Mouse (Mus musculus) myocyte (in vitro differentiated cells): ENCODE measurements around the gene LTO1. TPM values are rescaled to one million over a fixed set of nuclear protein-coding genes. Genes with fewer than 3 reads are reported as not detected.
A peak's percentile ranks its signal among the peaks of the same experiment; 100 is the strongest.

ENCODE experiments used
- H3K27me3 ChIP-seq: one replicate; pipeline ENCODE4 v1.6.1; 2011; ENCODE audit not compliant: control insufficient read depth, insufficient read depth, insufficient read length
- H3K36me3 ChIP-seq: one replicate; pipeline ENCODE4 v1.6.1; 2011; ENCODE audit not compliant: control insufficient read depth, insufficient read depth
- H3K4me2 ChIP-seq: one replicate; pipeline ENCODE4 v1.6.1; 2011; ENCODE audit warnings: low read depth, control low read depth
- H3K4me3 ChIP-seq: one replicate; pipeline ENCODE4 v1.5.1; 2011; ENCODE audit warnings: mild to moderate bottlenecking, control low read depth, moderate library complexity
- H3K79me2 ChIP-seq: one replicate; pipeline ENCODE4 v1.6.1; 2011; ENCODE audit not compliant: control insufficient read depth, insufficient read depth
- H3ac ChIP-seq: one replicate; pipeline ENCODE4 v1.6.1; 2011; ENCODE audit not compliant: control insufficient read depth, insufficient read length
- CEBPB ChIP-seq: IDR thresholded peaks from 2 replicates; pipeline ENCODE4 v1.6.1; 2011; ENCODE audit warnings: mild to moderate bottlenecking, moderate library complexity; ENCODE audit not compliant: poor library complexity, insufficient read depth, severe bottlenecking
- E2F4 ChIP-seq: IDR thresholded peaks from one replicate; pipeline ENCODE4 v1.6.1; 2011; ENCODE audit warnings: mild to moderate bottlenecking, control low read depth, moderate library complexity; ENCODE audit not compliant: insufficient read depth
- MAX ChIP-seq: IDR thresholded peaks from one replicate; pipeline ENCODE4 v1.6.1; 2011; ENCODE audit warnings: low read depth, mild to moderate bottlenecking, control low read depth
- MYOD1 ChIP-seq, 3 experiments: IDR thresholded peaks; one replicate each; pipeline ENCODE4 v1.6.1; 2011; ENCODE audit warnings: control low read depth in 2 of 3, low read depth in 2 of 3, mild to moderate bottlenecking in 2 of 3, moderate library complexity in 1 of 3; ENCODE audit not compliant: insufficient read length in 2 of 3, control insufficient read depth in 1 of 3
- MYOG ChIP-seq, 3 experiments: IDR thresholded peaks; one replicate each; pipeline ENCODE4 v1.6.1; 2011; ENCODE audit warnings: control low read depth in 2 of 3, low read depth in 2 of 3, mild to moderate bottlenecking in 2 of 3; ENCODE audit not compliant: insufficient read length in 2 of 3, control insufficient read depth in 1 of 3, insufficient read depth in 1 of 3
- POLR2A ChIP-seq: IDR thresholded peaks from one replicate; pipeline ENCODE4 v1.6.1; 2011; ENCODE audit warnings: low read depth, mild to moderate bottlenecking, control low read depth, moderate library complexity; ENCODE audit not compliant: insufficient read length
- POLR2AphosphoS2 ChIP-seq: IDR thresholded peaks from one replicate; pipeline ENCODE4 v1.6.1; 2011; ENCODE audit warnings: low read depth, control low read depth; ENCODE audit not compliant: insufficient read length
- REST ChIP-seq: IDR thresholded peaks from one replicate; pipeline ENCODE4 v1.6.1; 2011; ENCODE audit warnings: mild to moderate bottlenecking, control low read depth, moderate library complexity; ENCODE audit not compliant: insufficient read depth, insufficient read length
- SRF ChIP-seq: IDR thresholded peaks from one replicate; pipeline ENCODE4 v1.6.1; 2011; ENCODE audit warnings: low read depth; ENCODE audit not compliant: control insufficient read depth, insufficient read length
- TCF12 ChIP-seq: IDR thresholded peaks from one replicate; pipeline ENCODE4 v1.6.1; 2011; ENCODE audit warnings: mild to moderate bottlenecking, control low read depth; ENCODE audit not compliant: poor library complexity, insufficient read depth, severe bottlenecking
- TCF3 ChIP-seq: IDR thresholded peaks from one replicate; pipeline ENCODE4 v1.6.1; 2011; ENCODE audit warnings: low read depth, control low read depth; ENCODE audit not compliant: insufficient read length
- USF1 ChIP-seq: IDR thresholded peaks from one replicate; pipeline ENCODE4 v1.6.1; 2011; ENCODE audit warnings: low read depth, mild to moderate bottlenecking, control low read depth, moderate library complexity
- polyA plus RNA-seq: library from polyadenylated mRNA; unstranded; fragments of >200 nt; fragmentation: generic; extraction: Trizol; gene quantifications from one replicate; pipeline ENCODE4 v1.2.1, GENCODE M21; 2012; ENCODE audit warnings: missing spikeins

The LTO1 gene
- polyA plus RNA-seq, 1 experiment: 15.4 TPM

- no peak overlapping the region for H3K4me3 ChIP-seq
- H3K36me3 ChIP-seq: no peaks in the 10 kb centered on the region
- H3K4me2 ChIP-seq: no peak overlapping the region
- H3K27me3 ChIP-seq: no peaks in the 10 kb centered on the region
- no peaks in the 10 kb centered on the region for H3K79me2 ChIP-seq
- no peak overlapping the region for H3ac ChIP-seq
- TF ChIP-seq E2F4 (no peak), CEBPB (no peak), TCF12 (no peak), POLR2AphosphoS2 (no peak), MYOD1 (IDR thresholded peaks at IDR 0.05; ENCODE audit: control insufficient read depth in 1 of 3, insufficient read length in 2 of 3, low read depth in 2 of 3) (no peak), REST (no peak), POLR2A (no peak), SRF (no peak), USF1 (no peak), MAX (no peak), MYOG (IDR thresholded peaks at IDR 0.05; ENCODE audit: control insufficient read depth in 1 of 3, insufficient read depth in 1 of 3, insufficient read length in 2 of 3, low read depth in 2 of 3) (no peak), TCF3 (no peak)
Measured at GRCm38 (mm10) chr7:144927591-144927990, 12.7 kb downstream of the LTO1 start.

DNA sequence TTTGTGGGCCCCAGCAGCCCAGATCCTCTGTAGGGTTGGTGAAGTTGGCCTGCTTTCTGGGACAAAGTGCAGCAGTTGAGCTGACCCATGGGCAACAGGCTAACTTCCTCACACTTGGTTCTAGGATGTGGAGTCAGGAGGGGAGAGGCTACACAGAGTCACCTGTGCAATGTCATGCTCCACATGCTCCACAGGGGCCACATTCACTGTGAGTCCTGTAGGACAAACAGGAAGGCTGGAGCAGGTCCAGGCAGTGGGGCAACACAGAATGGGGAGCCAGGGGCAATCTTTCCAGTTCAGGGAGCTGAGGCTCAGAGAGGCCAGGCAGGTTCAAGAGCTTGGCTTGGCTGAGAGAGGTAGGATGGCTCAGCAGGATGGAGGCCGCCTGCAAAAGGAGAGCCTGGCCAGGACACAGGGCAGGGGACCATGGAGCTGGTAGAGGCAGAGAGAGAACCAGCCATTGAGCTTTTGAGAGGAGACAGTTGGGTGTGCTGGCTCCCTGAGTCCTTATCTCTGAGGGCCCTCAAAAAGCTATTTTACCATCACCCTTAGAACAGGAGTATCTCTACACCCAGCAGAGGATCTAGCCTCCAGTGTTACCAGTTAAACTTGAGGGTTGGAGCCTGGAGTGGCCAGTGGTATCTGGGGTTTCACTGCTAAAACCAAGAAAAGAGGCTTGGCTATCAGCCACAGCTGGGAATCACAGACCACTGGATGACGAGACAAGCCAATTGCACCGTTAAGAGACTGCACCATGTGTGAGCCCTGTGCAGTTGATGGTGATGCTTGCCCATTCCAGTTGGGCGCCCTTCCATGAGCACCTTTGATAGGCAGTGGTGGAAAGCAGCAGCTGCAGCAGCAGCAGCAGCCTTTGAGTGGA lies 13.3 kb downstream of the LTO1 start:
- H3K4me3 ChIP-seq: no peak overlapping the region
- no peaks in the 10 kb centered on the region for H3K79me2 ChIP-seq
- H3ac ChIP-seq: no peak overlapping the region
- no peaks in the 10 kb centered on the region for H3K27me3 ChIP-seq
- H3K4me2 ChIP-seq: no peak overlapping the region
- H3K36me3 ChIP-seq: no peaks in the 10 kb centered on the region
- TF ChIP-seq USF1 (no peak), MYOD1 (IDR thresholded peaks at IDR 0.05; ENCODE audit: control insufficient read depth in 1 of 3, insufficient read length in 2 of 3, low read depth in 2 of 3) (peak in 2 of 3 experiments; percentile 45 to 52)

DNA sequence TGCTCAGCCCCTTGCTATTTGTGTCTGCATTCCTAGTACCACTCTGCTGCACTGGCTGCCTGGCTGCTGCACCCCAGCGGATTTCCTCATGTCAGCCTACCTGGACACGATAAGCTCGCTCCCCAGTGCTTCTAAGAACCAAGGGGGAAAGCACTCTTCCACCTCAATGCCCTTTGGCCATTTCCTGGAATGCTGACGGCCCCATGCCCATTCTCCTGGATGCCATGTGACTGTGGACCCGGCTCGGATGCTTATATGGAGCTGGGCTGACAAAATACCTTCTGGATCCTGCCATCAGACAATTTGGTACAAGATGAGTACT lies 13.9 kb downstream of the LTO1 start:
- no peak overlapping the region for H3ac ChIP-seq
- H3K79me2 ChIP-seq: no peaks in the 10 kb centered on the region
- H3K27me3 ChIP-seq: no peaks in the 10 kb centered on the region
- TF ChIP-seq REST (no peak), MYOD1 (IDR thresholded peaks at IDR 0.05; ENCODE audit: control insufficient read depth in 1 of 3, insufficient read length in 2 of 3, low read depth in 2 of 3) (no peak), TCF12 (no peak), TCF3 (no peak), POLR2AphosphoS2 (no peak), SRF (no peak), POLR2A (no peak), MYOG (IDR thresholded peaks at IDR 0.05; ENCODE audit: control insufficient read depth in 1 of 3, insufficient read depth in 1 of 3, insufficient read length in 2 of 3, low read depth in 2 of 3) (no peak), MAX (no peak), USF1 (no peak), CEBPB (no peak), E2F4 (no peak)
- H3K4me2 ChIP-seq: no peak overlapping the region
- H3K36me3 ChIP-seq: no peaks in the 10 kb centered on the region
- no peak overlapping the region for H3K4me3 ChIP-seq

- Histone ChIP-seq H3ac (no peak overlapping the region), H3K4me3 (no peak overlapping the region), H3K79me2 (no peaks in the 10 kb centered on the region), H3K36me3 (no peaks in the 10 kb centered on the region), H3K4me2 (no peak overlapping the region), H3K27me3 (no peaks in the 10 kb centered on the region)
- TF ChIP-seq POLR2AphosphoS2 (peak; percentile 17), TCF3 (no peak), E2F4 (no peak), SRF (no peak)
Measured at GRCm38 (mm10) chr7:144929506-144929905, 14.6 kb downstream of the LTO1 start.

GRCm38 (mm10) chr7:144929931-144930330 lies 15.0 kb downstream of the LTO1 start:
- Histone ChIP-seq H3K27me3 (no peaks in the 10 kb centered on the region), H3K79me2 (no peaks in the 10 kb centered on the region), H3K4me3 (no peak overlapping the region), H3ac (no peak overlapping the region), H3K4me2 (no peak overlapping the region), H3K36me3 (no peaks in the 10 kb centered on the region)
- TF ChIP-seq REST (no peak), MAX (no peak), CEBPB (no peak), POLR2AphosphoS2 (no peak), POLR2A (no peak), TCF3 (no peak), MYOG (IDR thresholded peaks at IDR 0.05; ENCODE audit: control insufficient read depth in 1 of 3, insufficient read depth in 1 of 3, insufficient read length in 2 of 3, low read depth in 2 of 3) (no peak), USF1 (no peak), SRF (no peak)
